Mouse (Mus musculus) cerebellum, adult 2 months (tissue): ENCODE results near the gene Parp6.

Experiments used
- CTCF ChIP-seq: fragments of 200-500 bp; IDR thresholded peaks from 2 replicates; pipeline ENCODE4 v1.5.1; 2011; ENCODE audit warnings: low read depth, mild to moderate bottlenecking, control low read depth, low read length, moderate library complexity, borderline replicate concordance; ENCODE audit not compliant: insufficient read depth
- POLR2A ChIP-seq: fragments of 200-500 bp; IDR thresholded peaks from 2 replicates; pipeline ENCODE4 v1.6.1; 2011; ENCODE audit warnings: low read length, control low read depth, borderline replicate concordance; ENCODE audit not compliant: insufficient read depth

- TF ChIP-seq POLR2A (no peak), CTCF (no peak)
Measured at GRCm38 (mm10) chr9:59663226-59663625, 46.1 kb downstream of the Parp6 start.
